Mouse (Mus musculus) ES-E14 (cell line): ENCODE measurements at regions not wholly inside any gene's neighbourhood (a gene's known extent, or its start where the extent isn't known, plus 50 kb on each side); places are given as distances from the start of the nearest gene placed in this dataset.

Source experiments
- CHD2 ChIP-seq: IDR thresholded peaks from 2 replicates; pipeline ENCODE4 v1.6.1; 2014; ENCODE audit warnings: mild to moderate bottlenecking, low read depth, low read length, inconsistent platforms
- HCFC1 ChIP-seq: IDR thresholded peaks from 2 replicates; pipeline ENCODE4 v1.6.1; 2012; ENCODE audit warnings: low read length, inconsistent platforms, borderline replicate concordance; ENCODE audit not compliant: insufficient read depth
- MAFK ChIP-seq: IDR thresholded peaks from 2 replicates; pipeline ENCODE4 v1.6.1; 2014; ENCODE audit warnings: mild to moderate bottlenecking, low read depth, low read length, inconsistent platforms; ENCODE audit not compliant: insufficient read depth
- ZC3H11A ChIP-seq: IDR thresholded peaks from 2 replicates; pipeline ENCODE4 v1.6.1; 2012; ENCODE audit warnings: low read depth, mild to moderate bottlenecking, inconsistent platforms, low read length, borderline replicate concordance
- ZNF384 ChIP-seq: IDR thresholded peaks from 2 replicates; pipeline ENCODE4 v1.6.1; 2012; ENCODE audit warnings: low read depth, low read length, inconsistent platforms

DNA sequence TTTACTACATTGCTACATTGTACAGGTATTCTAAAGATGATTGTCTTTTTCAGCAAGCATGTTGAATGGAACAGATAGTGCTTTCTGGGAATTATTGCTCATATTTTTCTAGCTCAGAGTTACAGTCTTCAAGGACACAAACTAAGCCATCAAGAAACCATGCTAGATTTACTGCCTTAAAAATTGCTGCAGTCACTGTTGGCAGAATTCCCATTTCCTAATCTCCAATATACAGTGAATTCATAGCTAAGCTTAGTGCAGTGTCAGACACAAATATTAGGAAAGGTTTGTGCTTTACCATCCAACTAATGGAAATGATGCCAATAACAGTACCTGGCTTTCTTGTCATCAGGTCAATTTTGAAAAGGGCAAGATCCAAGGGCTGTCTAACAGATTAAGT, 383.0 kb upstream of the Smc2 start:
- TF ChIP-seq ZC3H11A (no peak), CHD2 (no peak), MAFK (no peak), HCFC1 (no peak), ZNF384 (no peak)
